Mouse (Mus musculus): Measurements from ENCODE around the gene Bicc1.

Gene Bicc1

DNA sequence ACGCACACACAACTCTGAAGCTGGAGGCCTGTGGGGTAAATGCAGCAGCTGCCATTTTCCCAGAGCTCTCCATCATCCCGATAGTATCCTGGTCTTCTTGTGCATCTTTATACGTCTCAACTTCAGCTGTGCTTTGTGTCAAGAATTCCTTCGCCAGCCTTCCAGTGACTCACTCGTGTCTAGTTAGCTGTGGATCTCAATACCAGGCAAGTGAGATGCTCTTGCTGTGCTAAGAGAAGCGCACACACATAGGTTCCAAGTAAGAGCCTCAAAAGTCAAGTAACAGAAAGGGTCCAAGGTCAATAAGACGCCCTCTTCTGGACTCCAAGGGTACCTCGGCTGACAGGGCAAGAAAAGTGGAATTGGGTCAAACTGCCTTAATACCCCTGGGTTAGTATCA, 37.0 kb downstream of the Bicc1 start:
- no peak for DNase-seq (ENCODE audit: low spot score in 2 of 2)

DNA sequence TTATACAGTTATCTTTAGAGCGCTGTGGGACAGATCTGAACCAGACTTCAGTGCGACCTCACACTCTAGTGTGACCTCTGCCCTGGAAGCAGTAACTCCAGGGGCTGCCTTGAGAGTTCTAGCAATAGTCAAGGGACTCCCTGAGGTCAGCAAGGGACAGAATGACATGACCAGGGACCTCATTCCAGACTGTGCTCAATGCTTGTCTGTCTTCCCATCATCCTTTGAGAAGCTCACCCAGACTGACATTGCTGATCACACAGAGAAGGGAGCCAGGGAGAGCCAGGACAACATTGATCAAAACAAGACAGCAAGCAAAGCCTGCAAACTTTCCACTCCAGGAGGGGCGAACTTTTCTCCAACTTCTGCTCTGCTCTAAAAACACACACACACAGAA, 38.7 kb downstream of the Bicc1 start:
- no peak for DNase-seq (ENCODE audit: low spot score in 2 of 2)

GRCm38 (mm10) chr10:71120121-71120768, 39.3 kb downstream of the Bicc1 start:
- no peak for DNase-seq (ENCODE audit: low spot score in 2 of 2)

DNA sequence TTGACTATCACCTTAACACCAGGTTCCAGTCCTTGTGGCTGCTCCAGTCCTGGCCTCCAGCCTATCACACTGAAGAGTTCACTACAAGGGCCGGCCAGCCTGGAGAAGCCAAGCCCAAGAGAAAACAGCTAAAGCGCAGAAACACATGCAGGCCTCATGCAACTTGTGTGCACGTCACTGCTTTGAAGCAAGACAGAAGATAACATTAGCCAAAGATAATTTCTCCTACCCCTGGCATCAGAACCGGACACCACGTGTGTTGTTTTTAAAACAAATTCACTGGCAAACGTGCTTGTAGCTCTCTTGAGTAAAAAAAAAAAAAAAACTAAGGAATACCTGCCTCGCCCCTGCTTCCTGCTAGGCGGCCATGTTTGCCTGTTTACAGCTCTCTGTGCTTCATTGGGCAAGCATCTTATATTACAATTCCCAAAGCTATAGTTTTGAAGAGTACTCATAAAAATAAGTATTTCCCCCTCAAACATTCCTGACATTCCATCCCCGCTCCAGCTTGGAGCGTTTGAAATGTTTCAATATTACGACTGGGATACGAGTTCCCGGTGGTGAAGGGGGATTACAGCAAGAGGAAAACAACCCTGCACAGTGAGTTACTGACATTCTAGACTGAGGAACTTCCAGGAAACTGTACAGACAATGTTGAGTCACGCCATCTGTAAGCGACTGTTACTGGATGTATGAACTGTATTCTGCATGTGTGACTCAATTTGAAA, 40.2 kb downstream of the Bicc1 start:
- no peak for DNase-seq (ENCODE audit: low spot score in 2 of 2)

DNA sequence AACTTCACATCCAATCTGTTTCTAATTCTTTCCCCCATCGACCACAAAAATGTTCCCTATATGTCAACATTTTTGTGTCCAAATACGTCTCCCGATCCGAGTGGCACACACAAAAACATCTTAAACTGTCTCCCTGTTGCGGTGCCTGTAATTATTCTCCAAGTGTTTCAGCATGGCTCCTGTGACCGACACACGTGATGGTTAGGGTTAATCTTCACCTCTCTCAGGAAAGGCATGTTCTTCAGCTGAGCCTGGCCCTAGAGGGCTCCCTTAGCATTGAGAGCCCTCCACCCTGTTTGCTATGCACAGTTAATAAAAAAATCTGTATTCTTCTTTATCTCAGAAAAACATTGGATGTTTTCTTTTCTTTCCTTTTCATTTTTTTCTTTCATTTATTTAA, 41.7 kb downstream of the Bicc1 start:
- no peak for DNase-seq (ENCODE audit: low spot score in 2 of 2)

DNA sequence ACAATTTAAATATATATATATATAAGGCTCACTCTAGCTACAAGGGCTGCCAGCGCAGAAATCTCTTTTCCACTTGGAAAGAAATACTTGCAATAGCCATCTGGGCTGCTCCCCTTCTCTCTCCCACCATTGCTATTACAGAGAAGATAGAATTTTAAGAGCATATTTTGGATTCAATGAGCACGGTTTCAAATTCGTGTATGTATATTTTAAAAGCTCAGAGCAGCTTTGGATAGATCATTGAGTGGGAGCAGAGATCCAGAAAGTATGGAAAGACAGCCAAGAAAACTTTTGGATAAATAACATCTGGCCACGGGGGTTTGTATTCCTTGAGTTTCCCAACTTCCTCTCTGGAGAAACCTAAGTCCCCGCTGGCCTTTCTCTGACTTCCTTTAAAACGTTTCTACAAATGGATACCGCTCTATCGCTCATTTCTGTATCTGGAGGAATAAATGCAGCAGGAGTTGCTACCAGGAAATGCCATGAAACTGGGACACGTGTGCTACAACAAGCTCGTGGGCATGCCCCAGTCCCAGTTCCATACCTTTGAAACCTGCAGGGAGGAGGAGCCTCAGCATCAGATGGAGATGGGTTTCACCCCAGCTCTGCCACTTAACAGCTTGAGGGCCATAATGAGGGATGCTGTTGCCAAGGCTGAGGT, 45.1 kb downstream of the Bicc1 start:
- DNase-seq (ENCODE audit: low spot score in 2 of 2), result peak; percentile 30 to 41

DNA sequence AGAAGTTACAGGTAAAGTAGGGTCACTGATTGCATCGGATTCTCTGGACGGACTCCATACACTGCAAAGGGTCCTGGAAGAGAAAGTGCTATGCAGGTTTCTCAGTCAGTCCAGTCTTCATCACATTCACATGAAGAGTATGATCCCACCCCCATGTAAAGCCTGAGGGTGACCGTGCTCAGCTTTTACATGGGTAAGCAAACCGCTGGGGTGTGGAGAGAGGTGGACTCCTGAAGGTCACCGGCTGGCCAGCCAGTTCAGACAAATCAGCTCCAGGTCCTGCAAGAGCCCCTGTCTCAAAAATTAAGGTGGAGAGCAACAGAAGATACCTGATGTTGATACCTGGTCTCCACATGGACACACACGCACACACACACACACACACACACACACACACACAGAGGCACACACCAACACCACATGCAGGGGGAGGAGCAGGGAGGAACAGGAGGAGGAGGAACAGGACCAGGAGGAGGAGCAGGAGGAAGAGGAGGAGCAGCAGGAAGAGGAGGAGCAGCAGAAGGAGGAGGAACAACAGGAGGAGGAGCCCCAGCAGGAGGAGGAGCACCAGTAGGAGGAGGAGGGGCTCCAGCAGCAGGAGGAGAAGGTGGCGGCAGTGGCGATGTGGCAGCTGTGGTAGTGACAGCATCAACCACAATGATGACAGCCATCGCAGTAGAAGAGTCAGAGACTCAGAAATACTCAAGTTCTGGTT, 52.9 kb downstream of the Bicc1 start:
- DNase-seq (ENCODE audit: low spot score in 2 of 2), result no peak

GRCm38 (mm10) chr10:71104791-71105190, 54.7 kb downstream of the Bicc1 start:
- DNase-seq (ENCODE audit: low spot score in 2 of 2), result no peak

DNA sequence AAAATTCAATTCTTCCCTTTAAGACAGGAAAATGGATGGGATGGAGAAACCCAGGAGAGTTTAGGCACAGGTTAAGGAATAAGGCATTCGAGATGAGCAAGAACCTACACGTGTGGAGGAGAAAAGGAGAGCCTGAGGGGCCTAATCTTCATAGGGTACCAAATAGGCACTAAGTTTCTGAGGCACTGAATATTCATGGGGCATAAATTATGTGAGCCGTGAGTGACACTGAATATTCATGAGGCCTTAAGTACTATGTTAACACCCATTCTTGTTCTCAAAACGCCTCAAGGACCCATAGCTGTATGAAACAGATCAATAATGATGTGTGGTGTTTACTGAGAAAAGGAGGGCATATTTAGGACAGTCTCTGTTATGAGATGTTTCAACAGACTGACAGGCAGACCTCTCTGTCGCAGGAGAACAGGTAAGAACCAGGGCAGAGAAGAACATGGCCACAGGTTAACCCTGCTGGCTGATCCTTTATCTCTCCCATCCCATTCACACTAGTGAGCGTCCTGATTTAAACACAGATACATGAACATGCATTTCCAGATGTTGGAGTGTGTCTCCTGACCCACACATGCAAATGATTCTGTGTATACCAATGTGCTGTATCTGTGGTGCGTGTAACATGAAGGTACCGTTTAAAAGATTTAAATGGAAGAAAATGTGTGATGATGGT, 58.5 kb downstream of the Bicc1 start:
- DNase-seq (ENCODE audit: low spot score in 2 of 2), result no peak

DNA sequence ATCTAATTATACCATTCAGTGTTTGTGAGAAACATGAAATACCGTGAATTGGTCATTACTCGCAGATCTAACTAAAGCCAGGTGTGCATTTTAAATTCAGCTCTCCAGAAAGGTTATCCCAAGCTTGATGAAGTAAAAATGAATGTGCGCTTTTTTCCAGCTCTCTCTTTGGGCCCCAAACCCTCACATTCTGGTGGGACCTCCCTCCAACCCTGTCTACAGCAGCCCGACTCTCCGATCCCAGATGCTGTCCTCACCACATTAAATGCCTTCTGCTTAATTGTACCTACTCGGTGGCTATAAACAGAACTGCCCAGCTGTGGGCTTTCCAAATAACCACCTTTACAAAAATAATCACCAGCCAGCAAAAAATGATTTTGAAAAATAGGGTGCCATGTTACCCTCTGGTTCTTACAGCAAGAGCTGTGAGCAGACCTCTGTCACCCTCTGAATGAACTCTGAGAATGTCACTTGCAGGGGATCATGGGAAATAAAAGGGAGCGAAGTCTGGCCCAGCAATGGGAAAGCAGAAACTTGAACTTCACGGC, 64.7 kb downstream of the Bicc1 start:
- no peak for DNase-seq (ENCODE audit: low spot score in 2 of 2)

GRCm38 (mm10) chr10:71093312-71093711, 66.2 kb downstream of the Bicc1 start:
- no peak for DNase-seq (ENCODE audit: low spot score in 2 of 2)

GRCm38 (mm10) chr10:71087359-71087716, 72.2 kb downstream of the Bicc1 start:
- no peak for DNase-seq (ENCODE audit: low spot score in 2 of 2)

DNA sequence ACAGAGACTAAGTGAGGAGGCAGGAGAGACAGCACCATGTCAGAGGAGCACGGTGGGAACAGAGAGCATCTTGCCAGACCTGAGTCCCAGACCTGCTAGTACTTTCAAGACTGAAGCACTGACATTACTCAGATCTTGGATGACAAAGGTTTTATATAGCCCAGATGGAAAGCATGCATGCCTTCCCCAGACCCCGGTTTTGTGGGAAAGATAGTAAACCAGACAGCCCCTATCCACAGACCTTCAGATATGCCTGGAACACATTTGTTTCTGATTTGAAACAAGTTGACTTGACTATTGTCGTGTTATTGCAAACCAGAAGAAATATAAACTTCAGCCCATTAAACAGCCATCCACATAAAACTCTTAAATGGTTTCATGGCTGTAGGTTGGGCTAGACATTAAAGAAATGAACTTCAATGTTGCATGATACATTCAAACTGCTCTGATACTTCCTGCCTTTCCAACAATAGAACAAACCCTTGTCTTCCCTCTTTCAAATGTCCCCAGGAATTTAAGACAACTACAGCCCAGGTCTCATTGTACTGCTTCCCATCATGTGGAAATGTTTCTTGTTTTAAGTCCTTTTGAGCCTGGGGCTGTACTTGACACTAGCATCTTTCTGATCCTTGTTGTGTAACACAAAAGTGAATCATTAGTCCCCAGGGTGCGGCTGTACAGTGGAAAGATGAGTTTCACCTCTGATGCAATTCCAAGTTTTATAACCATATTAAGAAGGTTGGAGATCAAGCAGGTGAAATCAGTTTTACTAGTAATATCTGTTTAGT, 72.7 kb downstream of the Bicc1 start:
- no peak for DNase-seq (ENCODE audit: low spot score in 2 of 2)

GRCm38 (mm10) chr10:71082986-71083385, 76.5 kb downstream of the Bicc1 start:
- no peak for DNase-seq (ENCODE audit: low spot score in 2 of 2)

GRCm38 (mm10) chr10:71078856-71079255, 80.6 kb downstream of the Bicc1 start:
- no peak for DNase-seq (ENCODE audit: low spot score in 2 of 2)

- DNase-seq (ENCODE audit: low spot score in 2 of 2), result no peak
Measured at GRCm38 (mm10) chr10:71065009-71065408, 94.5 kb downstream of the Bicc1 start.

GRCm38 (mm10) chr10:71064576-71064975, 94.9 kb downstream of the Bicc1 start:
- DNase-seq (ENCODE audit: low spot score in 2 of 2), result no peak

DNA sequence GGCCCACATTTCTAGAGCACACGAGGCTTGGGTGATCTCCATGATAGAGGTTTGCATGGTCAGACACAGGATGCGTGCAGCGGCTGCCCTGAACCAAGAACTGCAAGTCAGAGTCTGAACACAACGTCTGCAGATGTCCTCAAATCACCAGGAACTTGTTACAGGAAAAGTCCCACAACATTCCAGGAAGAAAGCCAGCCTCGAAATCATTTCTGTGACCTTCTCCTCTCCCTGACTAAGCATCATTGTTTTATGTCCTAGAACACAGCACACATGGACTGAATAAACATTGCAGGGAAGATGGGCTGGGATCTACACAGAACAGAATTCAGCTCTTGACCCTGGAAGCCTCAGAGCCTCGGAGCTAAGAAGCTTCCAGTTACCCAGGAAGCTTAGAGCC, 97.3 kb downstream of the Bicc1 start:
- no peak for DNase-seq (ENCODE audit: low spot score in 2 of 2)

- DNase-seq (ENCODE audit: low spot score in 2 of 2), result no peak
Measured at GRCm38 (mm10) chr10:71060269-71060668, 99.2 kb downstream of the Bicc1 start.

DNA sequence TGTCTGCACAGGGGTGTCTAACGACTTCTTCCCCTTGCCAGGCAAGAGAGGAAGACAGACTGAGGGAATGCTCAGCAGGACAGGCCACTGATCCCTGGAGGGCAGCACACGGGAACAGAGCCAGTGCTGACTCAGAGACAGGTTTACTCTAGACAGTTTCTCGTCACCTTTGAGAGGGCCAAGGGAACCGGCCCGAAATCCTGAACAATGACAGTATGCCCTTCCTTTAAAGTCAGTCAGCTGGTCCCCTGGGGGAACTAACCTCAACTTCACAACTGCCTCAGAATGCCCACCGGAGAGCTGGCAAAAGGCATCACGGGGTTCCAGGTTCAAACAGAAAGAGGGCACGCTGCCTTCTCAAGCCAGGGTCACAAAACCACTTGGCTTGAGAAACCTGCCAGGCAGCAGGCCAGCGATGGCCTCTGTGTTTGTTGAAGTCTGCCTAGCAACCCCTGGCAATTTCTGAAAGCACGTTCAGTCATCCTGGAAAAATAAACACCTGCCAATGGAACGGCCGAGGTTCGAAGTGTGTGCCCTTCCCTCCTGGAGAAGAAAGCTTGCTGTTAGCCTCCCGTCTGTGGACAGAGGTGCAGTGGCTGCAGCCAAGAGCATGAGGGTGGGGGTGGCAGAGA, 100.8 kb downstream of the Bicc1 start:
- no peak for DNase-seq (ENCODE audit: low spot score in 2 of 2)

All from left cerebral cortex, adult 9 months (tissue).